Mouse (Mus musculus) kidney, embryonic 14.5 days (tissue): ENCODE measurements at regions not wholly inside any gene's neighbourhood (a gene's known extent, or its start where the extent isn't known, plus 50 kb on each side); places are given as distances from the start of the nearest gene placed in this dataset.
"Not testable (repeated sequence)": the region's sequence is repeated elsewhere in the genome, so short reads cannot be mapped to it uniquely, and the experiment has no call there.

Experiments
- ATAC-seq: fragments of 200-750 bp; cut with Nextera tagmentation; 2 replicates; pipeline ENCODE4 v1.8.0; 2017; ENCODE audit warnings: moderate number of reproducible peaks, mild to moderate bottlenecking, moderate TSS enrichment, moderate library complexity; ENCODE audit not compliant: low FRiP score, low TSS enrichment
- H3K27ac ChIP-seq: fragments of 300-500 bp; sonication (generic); 2 replicates; pipeline ENCODE4 v1.5.1; 2014; ENCODE audit warnings: low read depth, mild to moderate bottlenecking, low read length, moderate library complexity, mixed read lengths
- H3K27me3 ChIP-seq: fragments of 300-500 bp; sonication (generic); 2 replicates; pipeline ENCODE4 v1.6.1; 2014; ENCODE audit warnings: mild to moderate bottlenecking, low read length; ENCODE audit not compliant: control insufficient read depth, insufficient read depth
- H3K36me3 ChIP-seq: fragments of 300-500 bp; sonication (generic); 2 replicates; pipeline ENCODE4 v1.6.1; 2014; ENCODE audit warnings: low read length, mixed read lengths; ENCODE audit not compliant: control insufficient read depth, insufficient read depth
- H3K4me1 ChIP-seq: fragments of 300-500 bp; sonication (generic); 2 replicates; pipeline ENCODE4 v1.6.1; 2014; ENCODE audit warnings: low read length, mixed read lengths; ENCODE audit not compliant: control insufficient read depth, insufficient read depth
- H3K4me2 ChIP-seq: fragments of 300-500 bp; sonication (generic); replicated peaks from 2 replicates; pipeline ENCODE4 v1.6.1; 2014; ENCODE audit warnings: low read depth, mild to moderate bottlenecking, low read length
- H3K4me3 ChIP-seq: fragments of 300-500 bp; sonication (generic); 2 replicates; pipeline ENCODE4 v1.5.1; 2014; ENCODE audit warnings: mild to moderate bottlenecking, low read length
- H3K9ac ChIP-seq: fragments of 300-500 bp; sonication (generic); 2 replicates; pipeline ENCODE4 v1.6.1; 2014; ENCODE audit warnings: low read depth, mild to moderate bottlenecking, low read length, moderate library complexity
- H3K9me3 ChIP-seq: fragments of 300-500 bp; sonication (generic); 2 replicates; pipeline ENCODE4 v1.6.1; 2016; ENCODE audit warnings: low read length; ENCODE audit not compliant: control insufficient read depth
- WGBS: fragments of 180-500 bp; shearing (Covaris S2); extraction: QIAGEN DNeasy Blood & Tissue Kit; methylation state at CpG from one replicate; pipeline ENCODE4 v1.1.7; 2014; 5-methylcytosine and 5-hydroxymethylcytosine counted together

DNA sequence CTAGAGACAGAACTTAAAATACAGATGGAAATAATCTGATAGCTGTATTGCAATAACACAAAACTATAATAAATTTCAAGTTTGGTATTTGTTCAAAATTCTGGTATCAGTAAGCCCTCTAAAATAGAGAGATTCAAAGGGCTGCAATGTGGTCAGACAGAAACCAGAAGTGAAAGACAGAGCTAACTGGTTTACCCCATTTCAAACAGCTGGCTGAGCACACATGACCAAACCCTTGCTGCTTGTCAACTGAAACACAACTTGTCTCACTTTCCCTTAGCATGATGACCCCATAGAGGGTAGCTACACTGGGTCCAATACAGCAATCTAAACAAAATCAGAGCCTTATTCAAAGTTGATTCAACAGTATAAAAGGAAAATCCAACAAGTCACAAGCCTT lies 234.2 kb upstream of the Sdr16c6 start:
- Histone ChIP-seq H3K9me3 (no peaks in the 10 kb centered on the region), H3K27ac (no peak overlapping the region), H3K27me3 (no peaks in the 10 kb centered on the region), H3K9ac (no peak overlapping the region), H3K4me3 (no peak overlapping the region), H3K4me2 (no peak overlapping the region), H3K36me3 (no peaks in the 10 kb centered on the region), H3K4me1 (no peaks in the 10 kb centered on the region)
- ATAC-seq = no peak

DNA sequence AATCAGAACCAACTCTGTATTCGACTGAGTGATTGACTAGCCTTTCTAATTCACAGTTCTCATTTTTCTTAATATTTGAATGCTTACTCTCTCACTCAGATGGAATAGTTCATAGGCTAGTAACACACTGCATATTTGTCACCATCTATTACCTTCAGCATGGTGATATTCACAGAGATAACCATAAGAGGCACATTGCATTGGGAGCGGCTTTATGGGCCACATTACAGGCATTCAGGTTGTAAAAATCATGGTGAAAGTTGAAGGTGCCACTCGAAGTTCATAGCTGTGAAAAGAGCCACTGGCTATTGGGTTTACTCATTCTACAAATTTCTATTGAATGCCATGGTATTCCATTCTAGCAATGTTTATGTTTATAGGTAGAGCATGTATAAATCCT lies 229.6 kb upstream of the Sdr16c6 start:
- no peak for ATAC-seq
- Histone ChIP-seq H3K27me3 (no peaks in the 10 kb centered on the region), H3K4me1 (no peaks in the 10 kb centered on the region), H3K4me3 (no peak overlapping the region), H3K9me3 (no peaks in the 10 kb centered on the region), H3K4me2 (no peak overlapping the region), H3K27ac (no peak overlapping the region), H3K9ac (no peak overlapping the region), H3K36me3 (no peaks in the 10 kb centered on the region)
- 73% methylated on average over 3 of the region's 3 CpGs for WGBS

DNA sequence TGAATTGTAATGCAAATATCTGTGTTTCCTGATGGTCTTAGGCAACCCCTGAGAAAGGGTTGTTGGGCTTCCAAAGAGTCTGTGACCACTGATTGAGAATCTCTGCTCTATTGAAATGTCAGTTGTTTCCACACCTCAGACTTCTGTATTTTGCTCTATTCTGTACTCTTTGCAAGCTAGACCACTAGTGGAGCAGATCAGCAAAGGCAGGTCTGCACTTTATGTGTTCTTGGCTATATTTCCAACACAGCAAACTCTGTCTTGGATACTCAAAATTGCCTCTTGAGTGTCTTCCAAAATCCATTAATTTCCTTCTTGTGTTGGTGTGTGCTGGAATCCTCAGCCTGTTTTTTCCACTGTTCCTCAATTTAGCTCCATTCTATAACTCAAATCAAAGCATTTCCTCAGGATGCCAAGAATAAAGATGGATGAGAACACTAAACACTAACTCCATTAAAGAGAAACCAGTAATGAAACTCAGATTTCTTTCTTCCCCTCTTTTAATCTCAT lies 228.5 kb upstream of the Sdr16c6 start:
- no peaks in the 10 kb centered on the region for H3K36me3 ChIP-seq
- peak; percentile 49; the same call in 1 of the 2 replicates for ATAC-seq
- H3K27ac ChIP-seq = no peak overlapping the region; the same call in 1 of the 2 replicates
- H3K4me1 ChIP-seq = no peaks in the 10 kb centered on the region
- H3K4me2 ChIP-seq = no peak overlapping the region
- H3K27me3 ChIP-seq = no peaks in the 10 kb centered on the region
- H3K9me3 ChIP-seq = no peaks in the 10 kb centered on the region
- no peak overlapping the region for H3K9ac ChIP-seq
- no peak overlapping the region for H3K4me3 ChIP-seq

DNA sequence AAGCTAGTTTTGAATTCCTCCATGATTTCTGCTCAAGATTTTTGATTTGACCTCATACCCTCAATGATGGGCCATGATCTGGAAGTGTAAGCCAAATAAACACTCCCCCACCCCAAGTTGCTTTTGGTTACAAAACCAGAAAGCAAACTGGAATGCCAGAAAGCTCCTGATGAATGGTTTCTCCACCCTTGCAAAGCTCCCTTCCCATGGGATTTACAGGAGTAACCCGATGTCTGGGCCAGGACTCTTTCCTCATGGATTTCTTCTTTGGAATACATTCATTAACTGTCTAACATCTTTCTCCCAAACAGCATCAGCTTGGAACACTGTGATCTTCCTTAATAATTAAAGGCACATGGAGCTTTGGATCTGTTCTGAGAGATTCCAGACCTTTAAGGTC lies 227.3 kb upstream of the Sdr16c6 start:
- Histone ChIP-seq H3K27ac (no peak overlapping the region), H3K9me3 (no peaks in the 10 kb centered on the region), H3K4me2 (no peak overlapping the region), H3K9ac (no peak overlapping the region), H3K4me1 (no peaks in the 10 kb centered on the region), H3K27me3 (no peaks in the 10 kb centered on the region), H3K36me3 (no peaks in the 10 kb centered on the region), H3K4me3 (no peak overlapping the region)
- WGBS = 72% methylated on average over 1 of the region's 1 CpGs
- ATAC-seq = no peak

DNA sequence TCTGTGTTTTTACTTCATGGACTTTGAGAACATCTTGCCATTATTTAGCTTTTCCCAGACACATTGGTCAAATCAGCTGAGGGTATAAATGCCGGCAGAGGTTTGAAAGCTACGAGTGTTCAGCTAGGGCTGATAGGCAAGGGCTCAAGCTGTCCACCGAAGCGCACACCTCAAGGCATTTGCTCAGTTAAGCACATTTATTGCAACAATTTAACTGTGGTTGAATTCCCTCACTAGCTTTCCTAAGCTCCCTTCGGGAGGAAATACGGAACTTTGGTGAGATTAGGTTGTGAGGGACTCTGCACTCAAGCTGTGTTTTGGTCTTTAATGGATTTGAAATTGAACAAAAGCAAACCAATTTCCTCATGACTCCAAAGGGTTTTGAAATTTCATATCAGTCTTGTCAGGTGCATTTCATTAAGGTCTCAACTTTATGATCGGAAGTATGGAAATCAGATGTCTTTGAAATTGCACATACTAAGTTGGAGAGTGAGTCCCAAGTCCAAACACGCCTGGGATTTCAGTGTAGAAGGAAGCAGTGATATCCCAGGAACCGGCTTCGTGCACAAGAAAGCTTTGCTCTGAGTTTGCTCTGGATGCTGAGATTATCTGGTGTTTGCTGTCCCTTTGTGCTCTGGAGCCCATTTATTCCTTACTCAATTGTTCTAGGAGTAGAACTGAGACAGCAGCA lies 223.0 kb upstream of the Sdr16c6 start:
- Histone ChIP-seq H3K4me3 (no peak overlapping the region), H3K9ac (no peak overlapping the region), H3K27me3 (no peaks in the 10 kb centered on the region), H3K9me3 (no peaks in the 10 kb centered on the region), H3K4me2 (no peak overlapping the region), H3K4me1 (no peaks in the 10 kb centered on the region), H3K36me3 (no peaks in the 10 kb centered on the region), H3K27ac (no peak overlapping the region)
- WGBS = 86% methylated on average over 10 of the region's 10 CpGs
- ATAC-seq = no peak

DNA sequence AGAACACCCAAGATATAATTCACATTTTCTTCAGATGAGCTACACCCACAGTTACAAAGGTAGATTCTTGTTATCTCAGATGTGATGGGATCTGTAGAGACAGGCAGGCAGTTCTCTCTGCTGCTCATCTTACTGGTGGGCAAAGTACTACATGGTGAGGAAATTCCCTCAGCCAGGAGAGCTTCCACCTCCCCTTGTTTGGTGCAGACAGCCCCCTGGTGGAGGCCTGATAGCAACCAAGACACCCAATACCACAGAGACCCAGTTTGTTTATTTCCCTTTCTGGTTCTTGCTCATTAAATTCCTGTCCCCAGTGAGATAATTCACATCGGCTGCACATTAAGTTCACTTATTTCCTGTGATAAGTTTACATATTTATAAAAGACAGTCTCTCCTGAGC lies 222.3 kb upstream of the Sdr16c6 start:
- H3K4me1 ChIP-seq = no peaks in the 10 kb centered on the region
- no peak overlapping the region for H3K4me2 ChIP-seq
- peak; percentile 57; the same call in 1 of the 2 replicates for ATAC-seq
- H3K36me3 ChIP-seq = no peaks in the 10 kb centered on the region
- WGBS = 9% methylated on average over 1 of the region's 1 CpGs
- no peak overlapping the region for H3K4me3 ChIP-seq
- no peaks in the 10 kb centered on the region for H3K27me3 ChIP-seq
- H3K9ac ChIP-seq = no peak overlapping the region
- H3K27ac ChIP-seq = no peak overlapping the region
- no peaks in the 10 kb centered on the region for H3K9me3 ChIP-seq

DNA sequence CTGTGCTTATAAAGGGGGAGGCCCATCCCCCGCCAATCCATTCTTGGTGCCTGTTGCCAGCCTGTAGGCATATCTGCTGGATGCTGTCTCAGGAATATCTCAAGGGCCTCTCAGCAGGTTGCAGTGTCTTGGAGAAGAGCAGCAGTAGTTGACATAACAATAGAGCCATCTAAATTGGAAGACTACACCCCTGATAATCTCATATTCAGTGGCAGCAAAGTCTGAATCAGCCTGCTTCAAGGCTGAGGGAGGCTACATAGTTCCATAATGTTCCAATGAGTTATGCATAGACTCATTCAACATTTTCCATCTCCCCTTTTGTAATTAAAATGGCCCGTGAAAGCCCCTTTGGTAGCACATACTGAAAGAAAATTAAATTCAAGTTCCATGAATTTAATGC lies 172.3 kb upstream of the Sdr16c6 start:
- H3K4me3 ChIP-seq = no peak overlapping the region
- no peak overlapping the region for H3K9ac ChIP-seq
- no peak overlapping the region for H3K4me2 ChIP-seq
- H3K36me3 ChIP-seq = no peaks in the 10 kb centered on the region
- WGBS = 92% methylated on average over 2 of the region's 2 CpGs
- no peaks in the 10 kb centered on the region for H3K4me1 ChIP-seq
- no peaks in the 10 kb centered on the region for H3K9me3 ChIP-seq
- H3K27ac ChIP-seq = no peak overlapping the region
- no peaks in the 10 kb centered on the region for H3K27me3 ChIP-seq
- no peak for ATAC-seq

DNA sequence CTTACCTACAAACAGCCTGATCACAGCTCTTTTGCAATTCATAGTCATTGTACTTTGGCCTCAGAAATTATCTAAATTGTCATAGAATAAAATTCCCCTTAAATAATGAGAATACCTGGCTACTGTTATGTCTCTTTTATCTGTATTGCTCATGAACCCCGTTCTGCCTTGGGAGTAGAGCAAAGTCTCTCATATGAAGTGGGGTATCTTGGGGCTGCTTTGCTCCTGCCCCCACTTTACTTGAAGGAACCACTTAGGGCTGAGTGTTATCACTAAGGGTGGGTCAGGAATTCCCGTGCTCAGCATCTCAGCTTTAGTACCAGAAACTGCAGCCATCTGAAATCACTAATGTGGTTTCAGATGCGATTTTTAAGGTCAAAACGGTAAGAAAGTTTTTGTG lies 170.3 kb upstream of the Sdr16c6 start:
- 69% methylated on average over 4 of the region's 4 CpGs for WGBS
- Histone ChIP-seq H3K4me2 (no peak overlapping the region), H3K27me3 (no peaks in the 10 kb centered on the region), H3K36me3 (no peaks in the 10 kb centered on the region), H3K27ac (no peak overlapping the region), H3K4me3 (no peak overlapping the region), H3K4me1 (no peaks in the 10 kb centered on the region), H3K9me3 (no peaks in the 10 kb centered on the region), H3K9ac (no peak overlapping the region)
- no peak for ATAC-seq

DNA sequence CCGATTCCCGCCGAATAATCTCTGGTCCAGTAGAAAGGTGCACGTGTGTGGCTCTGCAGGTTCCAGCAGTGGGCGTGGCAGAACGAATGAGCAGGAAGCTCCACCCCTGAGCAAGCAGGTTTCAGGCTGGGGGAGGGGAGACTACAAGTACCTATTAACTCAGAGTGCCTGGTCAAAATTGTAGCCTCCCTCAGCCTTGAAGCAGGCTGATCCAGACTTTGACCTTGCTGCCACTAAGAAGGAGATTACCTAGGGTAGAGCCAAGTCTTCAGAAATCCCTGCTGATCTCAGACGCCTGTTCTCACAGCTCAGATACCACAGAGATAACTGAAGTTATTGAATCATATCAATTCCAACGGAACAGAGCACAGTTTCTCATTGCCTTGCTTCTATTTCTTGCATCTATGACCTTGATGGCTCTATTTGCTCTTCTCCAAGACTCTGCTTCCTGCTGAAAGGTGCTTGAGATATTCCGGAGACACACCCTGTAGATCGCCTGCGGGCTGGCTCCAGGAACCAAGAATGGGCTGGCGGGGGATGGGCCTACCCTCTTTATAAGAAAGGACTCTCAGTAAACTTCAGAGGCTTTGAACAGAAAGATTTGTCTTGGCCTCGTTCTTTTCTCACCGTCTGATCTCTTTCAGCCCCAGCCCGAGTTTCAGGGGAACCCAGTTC lies 165.1 kb upstream of the Sdr16c6 start:
- H3K9me3 ChIP-seq, H3K4me3 ChIP-seq, H3K27ac ChIP-seq, H3K27me3 ChIP-seq, H3K9ac ChIP-seq, ATAC-seq, H3K4me1 ChIP-seq, H3K4me2 ChIP-seq, H3K36me3 ChIP-seq: not testable (repeated sequence)
- WGBS = 82% methylated on average over 15 of the region's 15 CpGs
